Mouse (Mus musculus): Measurements from ENCODE around the gene Rpusd2.
"Not testable (repeated sequence)": the region's sequence is repeated elsewhere in the genome, so short reads cannot be mapped to it uniquely, and the experiment has no call there.

Rpusd2 gene

GRCm38 (mm10) chr2:119034656-119035396 lies at the start of gene Rpusd2:
Gene Rpusd2 (plus strand): TSS chr2:119034790.
- peak; percentile 93 for ATAC-seq (ENCODE audit: insufficient number of reproducible peaks, low FRiP score, low TSS enrichment)

DNA sequence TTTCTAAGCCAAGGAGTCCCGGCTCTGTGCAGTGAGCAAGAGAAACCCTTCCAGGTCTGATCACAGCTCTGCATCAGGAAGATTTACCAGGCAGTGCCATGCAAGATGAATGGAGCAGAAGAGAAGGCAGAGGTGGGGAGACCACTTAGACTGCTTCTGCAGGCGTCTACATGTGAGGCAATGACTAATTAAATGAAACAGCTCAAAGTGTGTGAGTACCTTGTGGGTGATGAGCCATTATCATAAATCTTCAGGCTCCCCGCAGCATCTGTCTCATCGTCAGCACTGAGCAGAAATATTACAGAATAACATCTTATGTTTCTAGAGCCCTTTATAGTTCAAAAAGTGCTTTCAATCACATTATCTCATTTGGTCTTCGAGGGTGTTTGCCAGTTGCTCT lies 39.1 kb upstream of the Rpusd2 start:
- no peak for ATAC-seq (ENCODE audit: insufficient number of reproducible peaks, low FRiP score, low TSS enrichment)

DNA sequence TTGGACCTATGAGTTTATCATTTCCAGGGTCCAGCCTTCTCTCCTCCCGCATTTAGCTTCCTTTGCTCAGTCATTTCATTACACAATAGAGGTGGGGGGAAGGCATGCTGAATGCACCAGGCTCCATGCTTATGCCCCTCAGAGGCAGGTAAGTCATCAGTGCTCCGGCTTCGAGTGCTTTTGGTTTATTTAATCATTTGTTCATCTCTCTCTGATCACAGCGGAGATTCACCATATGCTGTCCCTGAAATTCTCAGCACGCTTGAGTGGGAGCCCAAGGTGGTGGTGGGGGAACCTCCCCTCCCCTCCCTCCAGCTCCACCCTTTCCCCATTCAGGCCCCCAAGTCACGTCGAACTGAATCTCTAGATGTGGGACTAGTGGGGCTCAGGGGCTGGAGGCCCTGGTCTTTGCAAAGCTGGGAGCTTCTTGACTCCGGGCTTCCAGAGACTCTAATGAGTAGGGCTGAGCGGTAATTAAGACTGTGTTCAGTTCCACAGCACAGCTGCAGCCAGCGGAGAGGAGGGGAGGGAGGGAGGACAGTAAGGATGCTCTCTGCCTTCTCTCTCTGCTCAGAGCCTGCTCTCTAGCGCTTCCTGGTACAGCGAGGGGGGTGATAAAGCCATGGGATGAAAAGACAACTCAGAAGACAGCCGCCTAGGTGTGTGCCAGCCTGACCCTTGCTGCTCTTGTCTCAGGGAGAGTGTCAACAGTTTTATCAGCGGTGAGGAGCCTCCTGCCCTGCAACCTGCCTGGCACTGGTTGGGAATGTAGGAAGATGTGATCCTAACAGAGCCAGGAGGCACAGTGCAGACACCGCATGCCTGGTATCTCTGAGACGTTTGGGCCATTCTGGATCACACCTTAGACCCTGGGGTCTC lies 38.4 kb upstream of the Rpusd2 start:
- no peak for ATAC-seq (ENCODE audit: insufficient number of reproducible peaks, low FRiP score, low TSS enrichment)

- ATAC-seq (ENCODE audit: insufficient number of reproducible peaks, low FRiP score, low TSS enrichment): no peak
Observed at GRCm38 (mm10) chr2:118996798-118997105, 37.8 kb upstream of the Rpusd2 start.

- ATAC-seq (ENCODE audit: insufficient number of reproducible peaks, low FRiP score, low TSS enrichment): no peak
Observed at GRCm38 (mm10) chr2:118998115-118998866, 36.3 kb upstream of the Rpusd2 start.

- no peak for ATAC-seq (ENCODE audit: insufficient number of reproducible peaks, low FRiP score, low TSS enrichment)
Observed at GRCm38 (mm10) chr2:118999025-118999639, 35.5 kb upstream of the Rpusd2 start.

DNA sequence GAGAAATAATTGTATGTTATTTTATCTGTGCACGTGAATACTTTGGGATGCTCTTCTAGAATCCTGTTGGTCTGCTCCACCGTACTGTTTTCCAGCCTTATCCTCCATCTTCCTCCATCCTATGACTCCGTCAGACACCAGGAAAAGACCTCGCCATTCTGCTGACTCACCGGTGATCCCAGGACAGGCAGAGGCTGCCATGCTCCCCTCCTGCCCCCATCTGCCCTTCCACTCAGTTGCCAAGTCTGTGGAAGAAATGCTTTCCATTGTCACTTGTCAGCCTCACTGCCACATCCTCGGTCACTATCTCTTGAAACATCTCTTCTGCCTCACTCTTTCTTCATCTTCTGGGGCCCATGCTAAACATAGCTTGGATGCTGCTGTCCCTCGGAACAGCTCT lies 27.7 kb upstream of the Rpusd2 start:
- ATAC-seq (ENCODE audit: insufficient number of reproducible peaks, low FRiP score, low TSS enrichment): peak; percentile 36; the same call in 1 of the 2 replicates

- no peak for ATAC-seq (ENCODE audit: insufficient number of reproducible peaks, low FRiP score, low TSS enrichment)
Observed at GRCm38 (mm10) chr2:119009376-119009775, 25.2 kb upstream of the Rpusd2 start.

GRCm38 (mm10) chr2:119014989-119015388 lies 19.6 kb upstream of the Rpusd2 start:
- no peak for ATAC-seq (ENCODE audit: insufficient number of reproducible peaks, low FRiP score, low TSS enrichment)

DNA sequence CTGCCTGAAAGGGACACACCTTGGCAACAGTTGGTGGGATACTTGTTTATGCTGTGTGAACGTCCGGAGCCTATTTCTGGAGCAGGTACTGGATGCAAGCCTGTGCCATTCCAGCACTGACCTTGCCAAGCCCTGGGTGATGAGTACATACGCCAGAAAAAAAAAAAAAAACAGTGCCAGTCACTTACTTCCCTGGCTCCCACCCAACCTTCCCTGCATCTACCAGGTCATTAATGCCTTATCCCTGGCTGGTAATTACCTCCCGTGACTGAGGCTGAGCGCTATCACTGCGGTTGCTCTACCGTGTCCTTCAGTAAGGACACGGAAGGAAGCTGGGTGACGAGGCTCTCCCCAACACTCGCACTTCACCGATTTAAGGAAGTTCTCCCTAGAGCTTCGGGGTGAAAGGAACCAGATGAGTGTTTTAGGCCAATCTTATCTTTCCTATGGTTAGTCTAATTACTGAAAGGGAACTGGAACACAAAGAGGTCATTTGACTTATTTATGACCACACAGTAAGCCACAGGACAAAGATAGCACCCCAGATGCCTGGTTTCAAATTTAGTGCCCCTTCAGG lies 18.9 kb upstream of the Rpusd2 start:
- peak; percentile 85 for ATAC-seq (ENCODE audit: insufficient number of reproducible peaks, low FRiP score, low TSS enrichment)

DNA sequence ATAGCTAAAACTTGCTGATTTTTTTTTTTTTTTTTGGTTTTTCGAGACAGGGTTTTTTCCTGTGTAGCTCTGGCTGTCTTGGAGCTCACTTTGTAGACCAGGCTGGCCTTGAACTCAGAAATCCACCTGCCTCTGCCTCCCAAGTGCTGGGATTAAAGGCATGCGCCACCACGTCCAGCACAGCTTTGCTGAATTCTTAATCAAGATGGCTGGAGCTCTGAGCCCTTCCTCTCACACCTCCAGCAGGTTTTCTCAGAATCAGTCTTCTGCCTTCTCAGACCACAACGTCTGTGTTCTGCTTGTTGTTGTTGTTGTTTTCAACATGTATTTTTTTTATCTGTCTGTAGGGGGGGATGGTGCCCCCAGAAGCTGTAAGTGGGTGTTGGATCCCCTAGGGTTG lies 18.3 kb upstream of the Rpusd2 start:
- ATAC-seq (ENCODE audit: insufficient number of reproducible peaks, low FRiP score, low TSS enrichment): not testable (repeated sequence)

DNA sequence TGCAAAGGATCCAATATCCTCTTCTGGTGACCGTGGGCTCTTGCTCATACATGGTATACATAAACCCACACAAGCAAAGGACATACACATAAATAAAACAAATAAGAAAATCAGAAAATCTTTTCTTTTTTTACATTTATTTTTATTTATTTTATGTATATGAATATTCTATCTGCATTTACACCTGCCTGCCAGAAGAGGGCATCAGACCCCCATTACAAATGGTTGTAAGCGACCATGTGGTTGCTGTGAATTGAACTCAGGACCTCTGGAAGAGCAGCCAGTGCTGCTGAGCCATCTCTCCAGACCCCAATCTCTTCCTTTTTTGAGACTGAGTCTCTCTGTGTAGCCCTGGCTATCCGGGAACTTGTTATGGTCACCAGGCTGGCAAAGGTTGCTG lies 16.9 kb upstream of the Rpusd2 start:
- ATAC-seq (ENCODE audit: insufficient number of reproducible peaks, low FRiP score, low TSS enrichment): no peak

- ATAC-seq (ENCODE audit: insufficient number of reproducible peaks, low FRiP score, low TSS enrichment): no peak
Observed at GRCm38 (mm10) chr2:119018391-119019122, 16.0 kb upstream of the Rpusd2 start.

- ATAC-seq (ENCODE audit: insufficient number of reproducible peaks, low FRiP score, low TSS enrichment): no peak
Observed at GRCm38 (mm10) chr2:119019131-119019530, 15.5 kb upstream of the Rpusd2 start.

DNA sequence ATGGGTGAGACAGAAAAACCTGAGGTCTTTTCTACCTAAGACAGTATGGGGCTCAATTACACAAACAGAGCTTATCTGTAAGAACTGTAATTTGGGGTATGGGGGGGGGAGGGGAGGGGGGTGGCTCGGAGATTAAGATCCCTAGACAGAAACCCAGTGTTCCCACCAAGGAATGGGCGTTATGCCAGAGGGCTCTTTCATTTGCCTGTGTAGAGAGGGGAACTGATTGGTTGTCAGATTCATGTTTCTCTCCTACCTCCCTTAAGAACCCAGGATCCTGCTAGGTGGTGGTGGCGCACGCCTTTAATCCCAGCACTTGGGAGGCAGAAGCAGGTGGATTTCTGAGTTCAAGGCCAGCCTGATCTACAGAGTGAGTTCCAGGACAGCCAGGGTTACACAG lies 15.1 kb upstream of the Rpusd2 start:
- ATAC-seq (ENCODE audit: insufficient number of reproducible peaks, low FRiP score, low TSS enrichment): no peak

DNA sequence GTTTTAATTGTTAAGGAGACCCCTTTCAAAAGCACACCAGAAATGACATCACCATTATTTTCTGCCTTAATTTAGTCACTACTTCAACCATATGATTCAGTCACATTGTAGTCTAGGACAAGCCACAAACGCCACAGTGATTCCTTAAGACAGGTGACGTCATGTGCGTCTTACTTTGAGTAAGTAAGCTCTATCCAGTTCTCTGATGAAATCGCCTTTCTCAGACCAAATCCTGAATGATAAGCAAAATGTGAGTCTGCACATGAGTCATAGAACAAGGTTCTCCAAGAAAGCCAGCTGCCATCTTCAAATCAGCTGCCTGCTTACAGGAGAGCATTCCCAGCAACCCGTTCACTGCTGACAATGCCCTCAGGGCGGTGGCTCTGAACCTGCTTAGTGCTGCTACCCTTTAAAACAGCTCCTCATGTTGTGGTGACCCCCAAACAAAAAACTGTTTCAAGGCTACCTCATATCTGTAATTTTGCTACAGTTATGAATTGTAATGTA lies 11.4 kb upstream of the Rpusd2 start:
- no peak for ATAC-seq (ENCODE audit: insufficient number of reproducible peaks, low FRiP score, low TSS enrichment)

DNA sequence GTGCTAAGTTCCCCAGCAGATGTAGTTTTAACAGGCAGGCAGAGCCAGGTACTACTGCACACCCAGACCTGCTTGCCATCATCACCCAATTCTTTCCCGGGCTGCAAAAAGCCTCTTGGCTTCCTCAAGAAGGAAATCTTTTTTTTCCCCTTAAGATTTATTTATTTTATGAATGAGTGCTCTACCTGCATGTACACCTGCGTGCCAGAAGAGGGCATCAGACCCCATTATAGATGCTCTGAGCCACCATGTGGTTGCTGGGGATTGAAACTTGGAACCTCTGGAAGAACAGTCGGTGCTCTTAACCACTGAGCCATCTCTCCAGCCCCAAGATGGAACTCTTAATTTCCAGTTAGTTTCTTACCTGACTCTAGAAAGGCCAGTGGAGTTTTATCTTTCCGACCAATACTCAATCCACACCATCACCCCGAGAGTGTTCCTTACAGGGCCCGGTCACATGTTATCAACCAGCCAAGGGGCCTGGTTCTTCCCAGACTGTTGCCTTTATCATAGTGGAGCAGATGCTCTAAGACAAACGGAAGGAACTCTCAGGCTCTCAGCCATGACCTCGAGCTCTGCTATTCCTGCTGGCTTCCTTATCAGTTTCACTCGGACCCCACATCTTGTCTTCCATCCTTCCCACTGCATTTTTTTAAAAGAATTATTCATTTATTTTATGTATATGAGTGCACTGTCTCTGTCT lies 9.9 kb upstream of the Rpusd2 start:
- ATAC-seq (ENCODE audit: insufficient number of reproducible peaks, low FRiP score, low TSS enrichment): no peak

- ATAC-seq (ENCODE audit: insufficient number of reproducible peaks, low FRiP score, low TSS enrichment): no peak
Observed at GRCm38 (mm10) chr2:119025239-119025616, 9.4 kb upstream of the Rpusd2 start.

GRCm38 (mm10) chr2:119026951-119027350 lies 7.6 kb upstream of the Rpusd2 start:
- no peak for ATAC-seq (ENCODE audit: insufficient number of reproducible peaks, low FRiP score, low TSS enrichment)
